9 mouse cellular contexts compared by ENCODE assay signal in genomic region chr19:16372752-16373486, GRCm38 (mm10).
DNase-seq lines count a peak whose midpoint lies in the region; ATAC-seq lines count a peak whose summit lies in the region.
"Had no signal": no experiment of that assay in that cellular context is flagged by ENCODE, and none has a peak within 500 bp of the region (broad histone marks: within the 10 kb centered on the region; RNA-seq: fewer than 3 reads in every experiment).

No protein-coding gene starts in this region.

- H3K27me3 ChIP-seq in kidney, embryonic 15.5 days, result no peaks in the 10 kb centered on the region
- no peaks in the 10 kb centered on the region for H3K27me3 ChIP-seq in hindbrain, embryonic 13.5 days

- no peak overlapping the region for H3K9ac ChIP-seq in kidney, embryonic 15.5 days
- 0 out of 2 replicates have a peak overlapping the region, but pooled peaks have one; percentile 29 for H3K9ac ChIP-seq in hindbrain, embryonic 13.5 days

- H3K4me3 ChIP-seq in kidney, embryonic 15.5 days (replicated peaks), result no peak overlapping the region
- H3K4me3 ChIP-seq in hindbrain, embryonic 13.5 days, result no peak overlapping the region

- no peak for DNase-seq in kidney, postnatal 10 days
- DNase-seq in embryo, embryonic 10 days (ENCODE audit: low spot score), result peak; percentile 25
- peak; percentile 72 to 73 for DNase-seq in thymus, postnatal 10 days (ENCODE audit: low spot score in 2 of 2)
- no peak for DNase-seq in ovary, postnatal 36 days (ENCODE audit: low spot score)
- DNase-seq in cerebellum, postnatal 36 days, result no peak

- peak overlapping the region; percentile 1; the same call in 1 of the 2 replicates for H3K27ac ChIP-seq in kidney, embryonic 15.5 days
- peak overlapping the region; percentile 65 for H3K27ac ChIP-seq in hindbrain, embryonic 13.5 days

- no peak overlapping the region for H3K4me2 ChIP-seq in kidney, embryonic 15.5 days
- no peak overlapping the region for H3K4me2 ChIP-seq in hindbrain, embryonic 13.5 days

- H3K9me3 ChIP-seq in kidney, embryonic 15.5 days (replicated peaks), result no peaks in the 10 kb centered on the region
- H3K9me3 ChIP-seq in hindbrain, embryonic 13.5 days, result no peaks in the 10 kb centered on the region
- H3K9me3 ChIP-seq: G1E had no signal

- whole genome bisulfite sequencing in kidney, embryonic 15.5 days, result 55% methylated on average over 9 of the region's 9 CpGs
- WGBS in hindbrain, embryonic 13.5 days, result 71% methylated on average over 9 of the region's 9 CpGs

- H3K36me3 ChIP-seq in kidney, embryonic 15.5 days, result peaks cover under 1% of the 10 kb centered on the region; the same call in 1 of the 2 replicates
- no peaks in the 10 kb centered on the region for H3K36me3 ChIP-seq in hindbrain, embryonic 13.5 days
- H3K36me3 ChIP-seq: G1E had no signal

- peaks cover 33% of the 10 kb centered on the region for H3K4me1 ChIP-seq in kidney, embryonic 15.5 days
- H3K4me1 ChIP-seq in hindbrain, embryonic 13.5 days (replicated peaks), result peaks cover 44% of the 10 kb centered on the region

- peak; percentile 66; the same call in 1 of the 2 replicates for ATAC-seq in kidney, embryonic 15.5 days (replicated peaks; ENCODE audit: low FRiP score)
- ATAC-seq in hindbrain, embryonic 13.5 days (ENCODE audit: low FRiP score), result no peak; the same call in 1 of the 2 replicates
- peak; percentile 97 for ATAC-seq in megakaryocyte progenitor cell, adult 5-6 weeks (replicated peaks; ENCODE audit: poor library complexity)

Comparison
In these comparisons a context has a peak if more than half of its experiments do, and no peak if none do; other contexts are left out.
1. DNase-seq: peak in embryo, embryonic 10 days (single experiment) and thymus, postnatal 10 days (2 of 2); none in kidney, postnatal 10 days (single experiment), ovary, postnatal 36 days (single experiment) and cerebellum, postnatal 36 days (0 of 2).